Comparison of ENCODE assay signal across 28 mouse cellular contexts in the genomic region with DNA sequence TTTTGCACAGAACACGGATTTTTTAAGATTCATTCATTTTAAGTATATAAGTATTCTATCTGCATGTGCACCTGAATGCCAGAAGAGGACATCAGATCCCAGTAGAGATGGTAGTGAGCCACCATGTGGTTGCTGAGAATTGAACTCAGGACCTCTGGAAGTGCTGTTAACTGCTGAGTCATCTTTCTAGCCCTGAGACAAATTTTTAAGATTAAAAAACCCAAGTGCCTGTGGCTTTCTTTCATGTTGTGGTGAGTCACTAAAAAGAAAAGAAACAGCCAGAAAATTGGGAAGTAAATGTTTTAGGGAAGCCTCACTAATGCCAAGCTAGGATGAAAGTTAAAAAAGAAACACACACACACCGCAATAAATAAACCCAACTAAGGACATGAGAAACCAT. TPM values are rescaled to one million over a fixed set of nuclear protein-coding genes. Genes with fewer than 3 reads are reported as not detected.
"Had no signal": no experiment of that assay in that cellular context is flagged by ENCODE, and none has a peak within 500 bp of the region (broad histone marks: within the 10 kb centered on the region; RNA-seq: fewer than 3 reads in every experiment).

No protein-coding gene starts in this region.

- H3K4me2 ChIP-seq: kidney, embryonic 15.5 days; limb, embryonic 13.5 days; liver, embryonic 12.5 days; liver, embryonic 15.5 days; lung, embryonic 15.5 days; midbrain, embryonic 13.5 days; neural tube, embryonic 13.5 days; stomach, embryonic 15.5 days had no signal

- H3K9me3 ChIP-seq: kidney, embryonic 15.5 days; limb, embryonic 10.5 days; limb, embryonic 13.5 days; liver, embryonic 12.5 days; liver, embryonic 15.5 days; lung, embryonic 15.5 days; megakaryocyte, embryonic 14.5 days; midbrain, embryonic 10.5 days; midbrain, embryonic 13.5 days; neural tube, embryonic 13.5 days; stomach, embryonic 15.5 days had no signal

- H3K4me3 ChIP-seq: kidney, embryonic 15.5 days; limb, embryonic 10.5 days; limb, embryonic 13.5 days; liver, embryonic 12.5 days; liver, embryonic 15.5 days; lung, embryonic 15.5 days; megakaryocyte, embryonic 14.5 days; midbrain, embryonic 10.5 days; midbrain, embryonic 13.5 days; myocyte; neural tube, embryonic 13.5 days; stomach, embryonic 15.5 days had no signal

- H3K27ac ChIP-seq: kidney, embryonic 15.5 days; limb, embryonic 10.5 days; limb, embryonic 13.5 days; liver, embryonic 12.5 days; liver, embryonic 15.5 days; lung, embryonic 15.5 days; midbrain, embryonic 10.5 days; midbrain, embryonic 13.5 days; neural tube, embryonic 13.5 days; stomach, embryonic 15.5 days had no signal

- H3K36me3 ChIP-seq: kidney, embryonic 15.5 days; limb, embryonic 10.5 days; limb, embryonic 13.5 days; liver, embryonic 12.5 days; liver, embryonic 15.5 days; lung, embryonic 15.5 days; midbrain, embryonic 10.5 days; midbrain, embryonic 13.5 days; neural tube, embryonic 13.5 days; stomach, embryonic 15.5 days had no signal

- ATAC-seq: liver, embryonic 12.5 days; midbrain, embryonic 13.5 days; midbrain, embryonic 16.5 days had no signal

- DNase-seq: kidney, adult 2 months; kidney, postnatal 10 days; kidney, postnatal 36 days; layer of hippocampus, postnatal 36 days; liver; lung, adult 18-20 months; lung, postnatal 10 days; lung, postnatal 36 days; retina, postnatal 1 day; right cerebral cortex, postnatal 25 days; spleen, adult 18-20 months; thymus, adult 18-20 months; thymus, postnatal 36 days had no signal

- H3K9ac ChIP-seq: kidney, embryonic 15.5 days; limb, embryonic 13.5 days; liver, embryonic 12.5 days; liver, embryonic 15.5 days; lung, embryonic 15.5 days; midbrain, embryonic 13.5 days; neural tube, embryonic 13.5 days; stomach, embryonic 15.5 days had no signal

RNA-seq across cellular contexts. Expression of gene Ch25h, which starts 3.3 kb away (rescaled TPM):
- total RNA-seq: monocyte, adult 5-6 weeks; neutrophil, adult 5-6 weeks had no signal
